22 mouse cellular contexts compared by ENCODE assay signal in genomic region chr7:24442313-24442712, GRCm38 (mm10). TPM values are rescaled to one million over a fixed set of nuclear protein-coding genes. Genes with fewer than 3 reads are reported as not detected.
DNase-seq lines count a peak whose midpoint lies in the region; ATAC-seq and TF ChIP-seq lines count a peak whose summit lies in the region.
"Had no signal": no experiment of that assay in that cellular context is flagged by ENCODE, and none has a peak within 500 bp of the region (broad histone marks: within the 10 kb centered on the region; RNA-seq: fewer than 3 reads in every experiment).

No protein-coding gene starts in this region.

- H3K27ac ChIP-seq in liver, adult 2 months (replicated peaks; ENCODE audit: insufficient read depth, low read depth, low read length), result no peak overlapping the region
- no peak overlapping the region for H3K27ac ChIP-seq in liver, embryonic 11.5 days (ENCODE audit: low read depth, low read length)
- 0 out of 2 replicates have a peak overlapping the region, but pooled peaks have one; percentile 36 for H3K27ac ChIP-seq in small intestine, adult 2 months (ENCODE audit: insufficient read depth, low read depth, low read length)
- H3K27ac ChIP-seq: forebrain, embryonic 13.5 days; gastrocnemius, adult 2 months; hindbrain, embryonic 13.5 days; intestine, embryonic 15.5 days; kidney, embryonic 15.5 days; stomach, embryonic 15.5 days had no signal

- no peak for TF ChIP-seq CTCF in liver, adult 2 months (IDR thresholded peaks at IDR 0.05; ENCODE audit: low read depth, low read length)
- TF ChIP-seq CTCF in small intestine, adult 2 months (IDR thresholded peaks at IDR 0.05; ENCODE audit: extremely low read depth, insufficient read length, insufficient replicate concordance, low read depth, low read length), result no peak

- H3K4me2 ChIP-seq in liver, embryonic 11.5 days, result no peak overlapping the region
- H3K4me2 ChIP-seq: forebrain, embryonic 13.5 days; hindbrain, embryonic 13.5 days; intestine, embryonic 15.5 days; kidney, embryonic 15.5 days; lung, embryonic 14.5 days; stomach, embryonic 15.5 days had no signal

- H3K27me3 ChIP-seq in liver, adult 2 months (ENCODE audit: control insufficient read depth, insufficient read depth, low read length), result no peaks in the 10 kb centered on the region
- H3K27me3 ChIP-seq in liver, embryonic 11.5 days (replicated peaks; ENCODE audit: control insufficient read depth, insufficient read depth, low read length), result no peaks in the 10 kb centered on the region
- H3K27me3 ChIP-seq in small intestine, adult 2 months (ENCODE audit: control insufficient read depth, insufficient read depth, low read length), result no peaks in the 10 kb centered on the region
- H3K27me3 ChIP-seq: forebrain, embryonic 13.5 days; hindbrain, embryonic 13.5 days; intestine, embryonic 15.5 days; kidney, embryonic 15.5 days; stomach, embryonic 15.5 days had no signal

- no peaks in the 10 kb centered on the region for H3K79me2 ChIP-seq in liver, adult 2 months (ENCODE audit: control insufficient read depth, insufficient read depth, low read length)

- no peak overlapping the region for H3K9ac ChIP-seq in liver, adult 2 months (ENCODE audit: low read depth, low read length)
- H3K9ac ChIP-seq in liver, embryonic 11.5 days (ENCODE audit: low read depth, low read length), result no peak overlapping the region
- H3K9ac ChIP-seq: forebrain, embryonic 13.5 days; hindbrain, embryonic 13.5 days; intestine, embryonic 15.5 days; kidney, embryonic 15.5 days; lung, embryonic 14.5 days; stomach, embryonic 15.5 days had no signal

- 79% methylated on average over 8 of the region's 8 CpGs for WGBS in liver, adult 2 months
- WGBS in liver, embryonic 11.5 days, result 58% methylated on average over 8 of the region's 8 CpGs
- WGBS in small intestine, adult 2 months, result 57% methylated on average over 8 of the region's 8 CpGs

- ATAC-seq in liver, embryonic 11.5 days (replicated peaks; ENCODE audit: low FRiP score), result no peak
- no peak for ATAC-seq in CD4-positive, CD25-positive, alpha-beta regulatory T cell, adult 4 months
- ATAC-seq: forebrain, embryonic 13.5 days had no signal

- H3K4me1 ChIP-seq in liver, adult 2 months (ENCODE audit: control insufficient read depth, insufficient read depth, low read length), result no peaks in the 10 kb centered on the region
- no peaks in the 10 kb centered on the region for H3K4me1 ChIP-seq in liver, embryonic 11.5 days (replicated peaks; ENCODE audit: control insufficient read depth, insufficient read depth, low read length)
- no peaks in the 10 kb centered on the region for H3K4me1 ChIP-seq in small intestine, adult 2 months (ENCODE audit: control insufficient read depth, insufficient read depth, insufficient read length, low read length)
- H3K4me1 ChIP-seq: forebrain, embryonic 13.5 days; hindbrain, embryonic 13.5 days; intestine, embryonic 15.5 days; kidney, embryonic 15.5 days; stomach, embryonic 15.5 days had no signal

- H3K9me3 ChIP-seq in liver, embryonic 11.5 days (ENCODE audit: control insufficient read depth, low read length), result no peaks in the 10 kb centered on the region
- H3K9me3 ChIP-seq: forebrain, embryonic 13.5 days; G1E; hindbrain, embryonic 13.5 days; intestine, embryonic 15.5 days; kidney, embryonic 15.5 days; stomach, embryonic 15.5 days had no signal

- H3K4me3 ChIP-seq in liver, adult 2 months (ENCODE audit: insufficient read depth, low read depth, low read length), result no peak overlapping the region
- H3K4me3 ChIP-seq in liver, embryonic 11.5 days (ENCODE audit: low read depth, low read length), result no peak overlapping the region
- no peak overlapping the region for H3K4me3 ChIP-seq in small intestine, adult 2 months (ENCODE audit: low read depth, low read length)
- H3K4me3 ChIP-seq: forebrain, embryonic 13.5 days; gastrocnemius, adult 2 months; hindbrain, embryonic 13.5 days; intestine, embryonic 15.5 days; kidney, embryonic 15.5 days; stomach, embryonic 15.5 days had no signal

- no peaks in the 10 kb centered on the region for H3K36me3 ChIP-seq in liver, adult 2 months (ENCODE audit: control insufficient read depth, insufficient read depth, low read length)
- no peaks in the 10 kb centered on the region for H3K36me3 ChIP-seq in liver, embryonic 11.5 days (ENCODE audit: control insufficient read depth, insufficient read depth, low read length)
- no peaks in the 10 kb centered on the region for H3K36me3 ChIP-seq in small intestine, adult 2 months (ENCODE audit: control insufficient read depth, insufficient read depth, low read length)
- H3K36me3 ChIP-seq: G1E; hindbrain, embryonic 13.5 days; intestine, embryonic 15.5 days; kidney, embryonic 15.5 days; stomach, embryonic 15.5 days had no signal

- TF ChIP-seq POLR2A in liver, adult 2 months (IDR thresholded peaks at IDR 0.05; ENCODE audit: extremely low read depth, insufficient read depth, low read length), result no peak
- TF ChIP-seq POLR2A in small intestine, adult 2 months (IDR thresholded peaks at IDR 0.05; ENCODE audit: low read depth, low read length), result no peak

- DNase-seq in liver, adult 2 months (ENCODE audit: extremely low read depth, low read depth, low spot score), result peak; percentile 16
- no peak for DNase-seq in liver, embryonic 11.5 days (ENCODE audit: low spot score)
- DNase-seq in B cell, adult 2 months, result peak; percentile 85 to 88
- DNase-seq in lung, postnatal 25 days (ENCODE audit: low spot score), result peak; percentile 64
- DNase-seq in retina, postnatal 1 day, result no peak
- no peak for DNase-seq in urinary bladder, postnatal 14 days (ENCODE audit: low spot score)
- DNase-seq: right cerebral cortex, postnatal 25 days had no signal

RNA-seq across cellular contexts. Expression of gene Irgc1, which starts 9.8 kb away (rescaled TPM):
- total RNA-seq in liver, adult 2 months (2014; rRNA removed), result not detected in 2 replicates
- 0.20 TPM in 1 of 2 replicates, not detected in the other for polyA plus RNA-seq in liver, adult 2 months (2012; rRNA removed)
- not detected in 2 replicates for polyA plus RNA-seq in liver, embryonic 11.5 days (2014; fragmentation: Nextera tagmentation; extraction: Ambion mirVana)
- polyA plus RNA-seq in small intestine, adult 2 months (2012; rRNA removed), result 0.05 and 0.37 TPM in 2 replicates
- under 1 TPM; 0.35 to 0.56 TPM for polyA plus RNA-seq in CD4-positive, CD25-positive, alpha-beta regulatory T cell, adult 4 months (2017; shearing (Covaris generic))
- total RNA-seq: adrenal gland, adult 18-20 months; gastrocnemius, adult 2 months; layer of hippocampus, adult 8-10 months had no signal
- polyA plus RNA-seq: heart, postnatal 0 days; hindbrain, embryonic 13.5 days; intestine, embryonic 15.5 days; kidney, embryonic 15.5 days; lung, embryonic 14.5 days; midbrain, embryonic 14.5 days; neural tube, embryonic 11.5 days; stomach, embryonic 15.5 days had no signal

RNA-seq across cellular contexts. Expression of gene Plaur, which starts 20.0 kb away (rescaled TPM):
- 0.18 and 1.1 TPM in 2 replicates for total RNA-seq in liver, adult 2 months (2014; rRNA removed)
- 0.22 and 0.97 TPM in 2 replicates for polyA plus RNA-seq in liver, adult 2 months (2012; rRNA removed)
- polyA plus RNA-seq in liver, embryonic 11.5 days (2014; fragmentation: Nextera tagmentation; extraction: Ambion mirVana), result 5.6 and 5.7 TPM in 2 replicates
- 9.9 and 15.8 TPM in 2 replicates for polyA plus RNA-seq in small intestine, adult 2 months (2012; rRNA removed)
- polyA plus RNA-seq in CD4-positive, CD25-positive, alpha-beta regulatory T cell, adult 4 months (2017; shearing (Covaris generic)), result 1 to 10 TPM in 1 of 2 experiments, under 1 TPM in 1; 0.66 to 5.8 TPM

RNA-seq across cellular contexts. Expression of gene Cadm4, which starts 39.5 kb away (rescaled TPM):
- 2.1 and 3.5 TPM in 2 replicates for total RNA-seq in liver, adult 2 months (2014; rRNA removed)
- polyA plus RNA-seq in liver, adult 2 months (2012; rRNA removed), result 5.3 and 6.5 TPM in 2 replicates
- polyA plus RNA-seq in liver, embryonic 11.5 days (2014; fragmentation: Nextera tagmentation; extraction: Ambion mirVana), result 0.25 and 0.27 TPM in 2 replicates
- 2.9 and 4.7 TPM in 2 replicates for polyA plus RNA-seq in small intestine, adult 2 months (2012; rRNA removed)
- not detected for polyA plus RNA-seq in CD4-positive, CD25-positive, alpha-beta regulatory T cell, adult 4 months (2017; shearing (Covaris generic))
- total RNA-seq: G1E had no signal

RNA-seq across cellular contexts. Expression of gene Smg9, which starts 42.9 kb away (rescaled TPM):
- 3.7 and 5.0 TPM in 2 replicates for total RNA-seq in liver, adult 2 months (2014; rRNA removed)
- 11.7 and 17.8 TPM in 2 replicates for polyA plus RNA-seq in liver, adult 2 months (2012; rRNA removed)
- polyA plus RNA-seq in liver, embryonic 11.5 days (2014; fragmentation: Nextera tagmentation; extraction: Ambion mirVana), result 30.2 and 34.8 TPM in 2 replicates
- 29.9 and 54.2 TPM in 2 replicates for polyA plus RNA-seq in small intestine, adult 2 months (2012; rRNA removed)
- polyA plus RNA-seq in CD4-positive, CD25-positive, alpha-beta regulatory T cell, adult 4 months (2017; shearing (Covaris generic)), result 10 to 100 TPM; 27.9 to 29.4 TPM

Comparison
In these comparisons a context has a peak if more than half of its experiments do, and no peak if none do; other contexts are left out.
1. DNase-seq: peak in liver, adult 2 months (single experiment), B cell, adult 2 months (2 of 2) and lung, postnatal 25 days (single experiment); none in liver, embryonic 11.5 days (single experiment), retina, postnatal 1 day (single experiment) and urinary bladder, postnatal 14 days (single experiment).